Mouse (Mus musculus): ENCODE data around the gene BC016579.

BC016579 gene

GRCm38 (mm10) chr16:45624791-45625190 is 29.1 kb downstream of the BC016579 start:
- H3K27me3 ChIP-seq (ENCODE audit: control insufficient read depth, insufficient read depth, low read length, poor library complexity, severe bottlenecking) = no peaks in the 10 kb centered on the region
- DNase-seq (ENCODE audit: low read depth, low spot score) = no peak
- H3K36me3 ChIP-seq (ENCODE audit: control insufficient read depth, insufficient read depth, low read length, poor library complexity, severe bottlenecking) = no peaks in the 10 kb centered on the region

DNA sequence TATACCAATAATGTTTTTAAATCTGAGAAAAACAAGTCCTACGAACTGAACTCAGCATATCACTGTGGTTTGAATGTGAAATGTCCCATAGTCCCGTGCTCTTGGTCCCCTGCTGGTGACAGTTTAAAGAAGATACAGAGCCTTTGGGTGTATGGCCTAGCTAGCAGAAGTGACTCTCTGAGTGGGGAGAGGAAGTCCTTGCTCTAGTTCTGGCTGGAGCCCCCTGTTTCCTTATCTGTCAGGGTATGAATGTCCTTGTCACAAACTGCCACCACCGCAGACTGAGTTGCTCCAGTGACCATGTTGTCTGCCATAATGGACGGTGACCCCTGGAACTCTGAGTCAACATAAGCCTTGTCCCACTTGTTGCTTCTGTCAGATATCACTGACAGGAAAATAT is 30.6 kb downstream of the BC016579 start:
- H3K36me3 ChIP-seq (ENCODE audit: control insufficient read depth, insufficient read depth, low read length, poor library complexity, severe bottlenecking) = no peaks in the 10 kb centered on the region
- H3K27me3 ChIP-seq (ENCODE audit: control insufficient read depth, insufficient read depth, low read length, poor library complexity, severe bottlenecking) = no peaks in the 10 kb centered on the region
- peak; percentile 10 for DNase-seq (ENCODE audit: low read depth, low spot score)

DNA sequence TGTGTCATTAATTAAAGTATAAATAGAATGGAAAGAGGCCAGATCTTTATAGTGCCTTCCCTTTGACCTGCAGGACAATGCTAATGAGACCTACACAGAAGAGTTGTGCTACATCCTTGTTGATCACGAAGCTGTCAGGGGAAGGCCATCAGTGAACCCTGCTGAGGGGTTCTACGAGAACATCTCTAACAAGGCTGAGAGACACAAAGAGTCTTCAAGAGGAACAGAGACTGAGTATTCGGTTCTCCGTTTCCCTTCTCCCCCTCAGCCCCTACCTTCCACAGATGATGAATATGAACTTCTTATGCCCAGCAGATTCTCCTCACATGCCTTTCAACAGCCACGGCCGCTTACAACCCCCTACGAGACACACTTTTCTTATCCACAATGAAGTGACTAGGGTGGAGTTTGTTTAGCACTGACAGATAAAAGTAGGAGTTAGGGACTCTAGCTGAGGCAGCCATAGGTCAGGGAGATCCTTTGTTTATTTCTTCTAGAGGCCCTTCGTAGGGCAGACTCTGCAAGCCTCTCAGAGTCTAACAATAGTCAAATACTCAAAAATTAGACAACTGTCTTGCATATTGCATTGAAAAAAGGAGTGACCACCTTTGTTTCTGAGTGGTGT is 34.0 kb downstream of the BC016579 start:
- no peak for DNase-seq (ENCODE audit: low read depth, low spot score)
- no peaks in the 10 kb centered on the region for H3K36me3 ChIP-seq (ENCODE audit: control insufficient read depth, insufficient read depth, low read length, poor library complexity, severe bottlenecking)
- no peaks in the 10 kb centered on the region for H3K27me3 ChIP-seq (ENCODE audit: control insufficient read depth, insufficient read depth, low read length, poor library complexity, severe bottlenecking)

GRCm38 (mm10) chr16:45615944-45616343 is 37.9 kb downstream of the BC016579 start:
- Histone ChIP-seq H3K27me3 (ENCODE audit: control insufficient read depth, insufficient read depth, low read length, poor library complexity, severe bottlenecking) (no peaks in the 10 kb centered on the region), H3K36me3 (ENCODE audit: control insufficient read depth, insufficient read depth, low read length, poor library complexity, severe bottlenecking) (no peaks in the 10 kb centered on the region)
- no peak for DNase-seq (ENCODE audit: low read depth, low spot score)

GRCm38 (mm10) chr16:45613247-45613646 is 40.6 kb downstream of the BC016579 start:
- H3K27me3 ChIP-seq (ENCODE audit: control insufficient read depth, insufficient read depth, low read length, poor library complexity, severe bottlenecking) = no peaks in the 10 kb centered on the region
- DNase-seq (ENCODE audit: low read depth, low spot score) = no peak

DNA sequence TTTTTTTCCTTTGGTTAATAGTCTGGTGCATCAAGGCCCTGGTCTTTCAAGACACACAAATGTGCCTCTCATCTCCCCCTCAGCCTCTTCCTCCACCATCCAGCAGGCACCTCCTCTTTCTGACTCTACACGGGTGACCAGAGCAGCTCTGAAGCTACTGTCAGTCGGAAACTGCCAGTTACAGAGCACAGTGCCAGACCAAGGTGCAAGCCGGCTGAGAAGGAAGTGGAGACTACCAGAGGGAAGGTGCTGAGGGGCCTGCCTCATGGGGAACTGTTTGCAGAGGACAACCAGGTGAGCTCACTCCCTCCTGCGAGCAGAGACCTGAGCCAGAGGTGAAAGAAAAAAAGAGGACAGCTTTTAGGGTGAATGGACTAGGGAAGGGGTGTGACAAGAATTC is 43.6 kb downstream of the BC016579 start, which contains the start of gene Gcsam:
TSS of gene Gcsam (plus strand) at position 114 of the 400 bp plus-strand sequence.
- DNase-seq (ENCODE audit: low read depth, low spot score) = peak; percentile 7
- no peaks in the 10 kb centered on the region for H3K27me3 ChIP-seq (ENCODE audit: control insufficient read depth, insufficient read depth, low read length, poor library complexity, severe bottlenecking)
- no peaks in the 10 kb centered on the region for H3K36me3 ChIP-seq (ENCODE audit: control insufficient read depth, insufficient read depth, low read length, poor library complexity, severe bottlenecking)

More at GRCm38 (mm10) chr16:45613247-45613646, 40.6 kb downstream of the BC016579 start:
- H3K36me3 ChIP-seq (ENCODE audit: control insufficient read depth, insufficient read depth, low read length, poor library complexity, severe bottlenecking) = no peaks in the 10 kb centered on the region

DNA sequence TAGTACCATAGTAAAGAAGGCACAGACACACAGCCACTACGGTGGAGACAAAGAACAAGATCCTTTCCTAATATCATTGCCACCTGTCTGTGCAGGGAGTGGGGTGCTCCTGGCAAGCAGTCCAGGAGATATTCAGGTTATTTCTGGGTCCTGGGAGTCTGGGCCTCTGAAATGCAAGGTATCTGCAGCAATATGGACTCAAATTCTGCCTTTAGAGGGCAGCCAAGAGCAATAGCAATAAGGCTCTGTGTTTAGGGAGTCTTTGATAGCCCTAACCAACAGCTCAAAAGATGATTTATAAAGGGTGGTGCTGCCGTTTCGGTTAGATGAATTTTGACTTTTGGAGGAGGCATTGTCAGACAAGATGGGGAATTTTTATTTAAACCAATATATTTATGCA is 44.6 kb downstream of the BC016579 start:
- H3K36me3 ChIP-seq (ENCODE audit: control insufficient read depth, insufficient read depth, low read length, poor library complexity, severe bottlenecking) = no peaks in the 10 kb centered on the region
- DNase-seq (ENCODE audit: low read depth, low spot score) = peak; percentile 51
- H3K27me3 ChIP-seq (ENCODE audit: control insufficient read depth, insufficient read depth, low read length, poor library complexity, severe bottlenecking) = no peaks in the 10 kb centered on the region

GRCm38 (mm10) chr16:45608481-45608954 is 45.4 kb downstream of the BC016579 start:
- DNase-seq (ENCODE audit: low read depth, low spot score) = peak; percentile 7
- Histone ChIP-seq H3K27me3 (ENCODE audit: control insufficient read depth, insufficient read depth, low read length, poor library complexity, severe bottlenecking) (no peaks in the 10 kb centered on the region), H3K36me3 (ENCODE audit: control insufficient read depth, insufficient read depth, low read length, poor library complexity, severe bottlenecking) (no peaks in the 10 kb centered on the region)

DNA sequence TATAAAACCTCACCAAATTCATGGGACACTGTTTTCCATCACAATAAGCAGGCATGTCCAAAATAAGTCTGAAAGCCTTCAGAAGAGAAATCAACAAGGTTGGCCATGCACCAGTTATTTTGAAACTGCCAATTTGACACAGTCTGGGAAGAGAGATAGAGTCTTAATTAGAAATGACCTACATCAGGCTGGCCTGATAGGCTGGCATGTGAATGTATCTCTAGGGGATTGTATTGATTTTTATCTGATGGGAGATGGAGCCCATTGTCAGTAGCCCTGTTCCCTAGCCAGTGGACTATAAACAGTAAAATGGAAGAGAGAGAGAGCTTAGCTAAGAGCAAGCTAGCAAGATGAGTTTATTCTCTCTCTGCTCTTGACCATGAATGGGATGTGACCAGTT is 58.4 kb downstream of the BC016579 start:
- Histone ChIP-seq H3K36me3 (ENCODE audit: control insufficient read depth, insufficient read depth, low read length, poor library complexity, severe bottlenecking) (no peaks in the 10 kb centered on the region), H3K27me3 (ENCODE audit: control insufficient read depth, insufficient read depth, low read length, poor library complexity, severe bottlenecking) (no peaks in the 10 kb centered on the region)
- no peak for DNase-seq (ENCODE audit: low read depth, low spot score)

GRCm38 (mm10) chr16:45593656-45594055 is 60.2 kb downstream of the BC016579 start:
- no peak for DNase-seq (ENCODE audit: low read depth, low spot score)
- Histone ChIP-seq H3K36me3 (ENCODE audit: control insufficient read depth, insufficient read depth, low read length, poor library complexity, severe bottlenecking) (no peaks in the 10 kb centered on the region), H3K27me3 (ENCODE audit: control insufficient read depth, insufficient read depth, low read length, poor library complexity, severe bottlenecking) (no peaks in the 10 kb centered on the region)

GRCm38 (mm10) chr16:45582512-45582911 is 71.4 kb downstream of the BC016579 start:
- H3K27me3 ChIP-seq (ENCODE audit: control insufficient read depth, insufficient read depth, low read length, poor library complexity, severe bottlenecking) = peaks cover 2% of the 10 kb centered on the region; the same call in 1 of the 2 replicates
- DNase-seq (ENCODE audit: low read depth, low spot score) = peak; percentile 35
- H3K36me3 ChIP-seq (ENCODE audit: control insufficient read depth, insufficient read depth, low read length, poor library complexity, severe bottlenecking) = no peaks in the 10 kb centered on the region

GRCm38 (mm10) chr16:45579883-45580282 is 74.0 kb downstream of the BC016579 start:
- DNase-seq (ENCODE audit: low read depth, low spot score) = peak; percentile 2
- Histone ChIP-seq H3K27me3 (ENCODE audit: control insufficient read depth, insufficient read depth, low read length, poor library complexity, severe bottlenecking) (peaks cover 2% of the 10 kb centered on the region; the same call in 1 of the 2 replicates), H3K36me3 (ENCODE audit: control insufficient read depth, insufficient read depth, low read length, poor library complexity, severe bottlenecking) (no peaks in the 10 kb centered on the region)
